Mouse (Mus musculus) intestine, embryonic 14.5 days (tissue): ENCODE measurements around the gene Olfr66. TPM values are rescaled to one million over a fixed set of nuclear protein-coding genes. Genes with fewer than 3 reads are reported as not detected.

ENCODE experiments used
- ATAC-seq: fragments of 200-750 bp; cut with Nextera tagmentation; replicated peaks from 2 replicates; pipeline ENCODE4 v1.8.0; 2017; ENCODE audit warnings: low read depth, moderate number of reproducible peaks, moderate TSS enrichment, moderate library complexity; ENCODE audit not compliant: low FRiP score, low TSS enrichment
- DNase-seq: peaks from one replicate; pipeline ENCODE4 v3.0.0-alpha.2; 2018; ENCODE audit warnings: low spot score
- H3K27ac ChIP-seq: fragments of 300-500 bp; sonication (generic); 2 replicates; pipeline ENCODE4 v1.5.1; 2014; ENCODE audit warnings: low read depth, mild to moderate bottlenecking, control low read depth
- H3K27me3 ChIP-seq: fragments of 300-500 bp; sonication (generic); replicated peaks from 2 replicates; pipeline ENCODE4 v1.6.1; 2014; ENCODE audit warnings: low read length, control low read depth; ENCODE audit not compliant: control insufficient read depth, insufficient read depth
- H3K36me3 ChIP-seq: fragments of 300-500 bp; sonication (generic); 2 replicates; pipeline ENCODE4 v1.6.1; 2014; ENCODE audit warnings: low read length, control low read depth; ENCODE audit not compliant: control insufficient read depth, insufficient read depth
- H3K4me1 ChIP-seq: fragments of 300-500 bp; sonication (generic); replicated peaks from 2 replicates; pipeline ENCODE4 v1.6.1; 2014; ENCODE audit warnings: low read length, control low read depth, mixed read lengths; ENCODE audit not compliant: control insufficient read depth, insufficient read depth
- H3K4me2 ChIP-seq: fragments of 300-500 bp; sonication (generic); 2 replicates; pipeline ENCODE4 v1.6.1; 2014; ENCODE audit warnings: low read length
- H3K4me3 ChIP-seq: fragments of 300-500 bp; sonication (generic); 2 replicates; pipeline ENCODE4 v1.5.1; 2014; ENCODE audit warnings: low read depth, low read length, control low read depth, mixed read lengths
- H3K9ac ChIP-seq: fragments of 300-500 bp; sonication (generic); 2 replicates; pipeline ENCODE4 v1.6.1; 2014; ENCODE audit warnings: mild to moderate bottlenecking, low read length
- H3K9me3 ChIP-seq: fragments of 300-500 bp; sonication (generic); 2 replicates; pipeline ENCODE4 v1.6.1; 2016; ENCODE audit warnings: low read length, control low read depth; ENCODE audit not compliant: control insufficient read depth
- WGBS: fragments of 180-500 bp; shearing (Covaris S2); extraction: QIAGEN DNeasy Blood & Tissue Kit; methylation state at CpG from one replicate; pipeline ENCODE4 v1.1.7; 2014; 5-methylcytosine and 5-hydroxymethylcytosine counted together
- polyA plus RNA-seq: library from polyadenylated mRNA; unstranded; fragments of >200 nt; fragmentation: Nextera tagmentation; extraction: Ambion mirVana; gene quantifications from 2 replicates; pipeline ENCODE4 v1.2.1, GENCODE M21; 2014

Gene Olfr66
- polyA plus RNA-seq, 1 experiment from 2014 or later = not detected

DNA sequence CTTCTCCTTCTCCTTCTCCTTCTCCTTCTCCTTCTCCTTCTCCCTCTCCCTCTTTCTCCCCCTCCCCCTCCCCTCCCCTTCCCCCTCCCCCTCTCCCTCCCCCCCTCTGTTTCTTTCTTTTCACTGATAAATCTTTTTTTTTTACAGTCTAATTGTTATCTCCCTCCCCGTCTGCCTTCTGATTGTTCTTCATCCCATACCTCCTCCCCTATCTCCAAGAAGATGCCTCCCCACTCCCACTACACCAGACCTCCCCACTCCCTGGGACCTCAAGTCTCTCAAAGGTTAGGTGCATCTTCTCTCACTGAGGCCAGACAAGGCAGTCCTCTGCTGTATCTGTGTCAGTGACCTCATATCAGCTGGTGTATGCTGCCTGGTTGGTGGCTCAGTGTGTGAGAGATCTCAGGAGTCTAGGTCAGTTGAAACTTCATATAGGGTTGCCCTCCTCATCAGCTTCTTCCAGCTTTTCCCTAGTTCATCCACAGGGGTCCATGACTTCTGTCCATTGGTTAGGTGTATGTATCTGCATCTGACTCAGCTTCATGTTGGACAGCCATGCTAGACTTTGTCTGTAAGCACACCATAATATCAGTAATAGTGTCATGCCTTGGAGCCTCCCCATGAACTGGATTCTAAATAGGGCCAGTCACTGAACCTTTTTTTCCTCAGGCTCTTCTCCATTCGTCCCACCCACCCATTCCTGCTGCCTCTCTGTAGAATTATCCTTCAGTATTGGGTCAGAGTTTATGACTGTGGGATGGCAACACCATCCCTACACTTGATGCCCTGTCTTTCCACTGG lies 41.3 kb downstream of the Olfr66 start:
- ATAC-seq (no peak), DNase-seq (no peak)
- H3K27ac ChIP-seq = no peak overlapping the region
- no peaks in the 10 kb centered on the region for H3K9me3 ChIP-seq
- H3K4me3 ChIP-seq = no peak overlapping the region
- no peak overlapping the region for H3K4me2 ChIP-seq
- no peak overlapping the region for H3K9ac ChIP-seq
- H3K27me3 ChIP-seq = no peaks in the 10 kb centered on the region
- H3K36me3 ChIP-seq = no peaks in the 10 kb centered on the region
- 56% methylated on average over 2 of the region's 2 CpGs for WGBS
- H3K4me1 ChIP-seq = no peaks in the 10 kb centered on the region

DNA sequence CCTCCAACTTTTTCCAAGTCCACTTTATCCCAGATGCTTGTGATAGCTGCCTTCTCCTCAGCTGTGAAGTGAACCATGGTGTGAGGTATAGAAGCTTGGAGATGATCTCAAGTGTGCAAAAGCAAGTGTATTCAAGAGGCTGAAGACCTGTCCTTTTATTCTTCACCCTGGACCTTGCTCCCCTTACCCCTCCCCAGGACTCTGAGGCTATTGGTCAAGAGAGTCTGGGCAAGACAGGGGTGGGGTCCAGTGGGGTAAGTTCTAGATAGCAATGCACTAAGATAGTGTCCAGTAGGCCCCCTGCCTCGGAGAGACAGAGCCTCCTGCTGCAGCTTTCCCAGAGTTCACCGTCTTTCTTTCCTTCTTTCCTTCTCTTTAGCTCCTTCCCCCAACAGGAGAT lies 43.0 kb downstream of the Olfr66 start, which contains the start of gene Hbb-bh1:
Gene Hbb-bh1 (minus strand): TSS at position 131 of the 400 bp plus-strand sequence.
- no peaks in the 10 kb centered on the region for H3K36me3 ChIP-seq
- ATAC-seq (no peak), DNase-seq (no peak)
- H3K9ac ChIP-seq = no peak within 1 kb of the TSS
- H3K4me1 ChIP-seq = no peaks in the 10 kb centered on the region
- no peak within 1 kb of the TSS for H3K4me2 ChIP-seq
- no peak within 1 kb of the TSS for H3K27ac ChIP-seq
- no peaks in the 10 kb centered on the region for H3K9me3 ChIP-seq
- H3K27me3 ChIP-seq = no peaks in the 10 kb centered on the region
- no peak within 1 kb of the TSS for H3K4me3 ChIP-seq
- WGBS = 69% methylated on average over 2 of the region's 2 CpGs

DNA sequence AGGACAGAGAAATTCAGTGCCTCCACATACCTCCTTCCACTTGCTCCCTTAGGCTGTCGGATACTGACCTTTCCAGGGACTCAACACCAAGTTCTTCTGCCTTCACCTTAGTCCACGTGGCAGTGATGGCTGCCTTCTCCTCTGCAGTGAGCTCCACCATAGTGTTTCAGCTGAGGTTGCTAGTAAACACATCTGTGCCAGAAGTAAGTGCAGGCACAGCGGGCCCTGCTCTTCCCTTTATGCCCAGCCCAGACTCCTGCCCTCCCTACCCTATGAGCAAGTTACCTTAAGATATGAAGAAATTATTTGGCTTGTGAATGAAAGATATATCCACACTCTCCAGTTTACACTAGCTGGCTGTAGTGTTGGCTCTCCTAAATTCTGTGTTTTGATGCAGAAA lies 45.8 kb downstream of the Olfr66 start, which contains the start of gene Hbb-bh2:
Gene Hbb-bh2 (minus strand): TSS at position 253 of the 400 bp plus-strand sequence.
- ATAC-seq = no peak
- H3K9ac ChIP-seq = no peak within 1 kb of the TSS
- no peak within 1 kb of the TSS for H3K27ac ChIP-seq
- no peaks in the 10 kb centered on the region for H3K36me3 ChIP-seq
- no peaks in the 10 kb centered on the region for H3K4me1 ChIP-seq
- H3K27me3 ChIP-seq = no peaks in the 10 kb centered on the region
- DNase-seq = no peak
- H3K9me3 ChIP-seq = no peaks in the 10 kb centered on the region
- 70% methylated on average over 3 of the region's 3 CpGs for WGBS
- no peak within 1 kb of the TSS for H3K4me3 ChIP-seq
- H3K4me2 ChIP-seq = no peak within 1 kb of the TSS

Other genes starting within 250 kb of the Olfr66 start
- not detected in 2 replicates for gene Olfr622, start 243.6 kb downstream of the Olfr66 start, polyA plus RNA-seq
- not detected in 2 replicates for gene Olfr623, start 222.6 kb downstream of the Olfr66 start, polyA plus RNA-seq
- 0.03 TPM in 1 of 2 replicates, not detected in the other for gene Olfr624, start 215.1 kb downstream of the Olfr66 start, polyA plus RNA-seq
- gene Olfr625-ps1, start 203.5 kb downstream of the Olfr66 start, polyA plus RNA-seq = not detected in 2 replicates
- gene Olfr243, start 171.6 kb downstream of the Olfr66 start, polyA plus RNA-seq = not detected in 2 replicates
- not detected in 2 replicates for gene Olfr628, start 155.9 kb downstream of the Olfr66 start, polyA plus RNA-seq
- not detected in 2 replicates for gene Olfr629, start 141.3 kb downstream of the Olfr66 start, polyA plus RNA-seq
- not detected in 2 replicates for gene Olfr630, start 128.9 kb downstream of the Olfr66 start, polyA plus RNA-seq
- not detected in 2 replicates for gene Olfr69, start 114.7 kb downstream of the Olfr66 start, polyA plus RNA-seq
- gene Olfr68, start 106.6 kb downstream of the Olfr66 start, polyA plus RNA-seq = not detected in 2 replicates
- gene Olfr67, start 94.4 kb downstream of the Olfr66 start, polyA plus RNA-seq = not detected in 2 replicates
- 1,233 and 1,868 TPM in 2 replicates for gene Hbb-bt, start 72.3 kb downstream of the Olfr66 start, polyA plus RNA-seq
- 2,953 and 4,508 TPM in 2 replicates for gene Hbb-bs, start 58.2 kb downstream of the Olfr66 start, polyA plus RNA-seq
- gene Hbb-bh2, start 45.7 kb downstream of the Olfr66 start, polyA plus RNA-seq = not detected in 2 replicates
- 4.9 and 8.3 TPM in 2 replicates for gene Hbb-bh1, start 43.1 kb downstream of the Olfr66 start, polyA plus RNA-seq
- gene Hbb-y, start 33.0 kb downstream of the Olfr66 start, polyA plus RNA-seq = 727 and 736 TPM in 2 replicates
- gene Olfr64, start 8.2 kb upstream of the Olfr66 start, polyA plus RNA-seq = not detected in 2 replicates
- gene Olfr65, start 17.2 kb upstream of the Olfr66 start, polyA plus RNA-seq = not detected in 2 replicates
- not detected in 2 replicates for gene Olfr631, start 42.6 kb upstream of the Olfr66 start, polyA plus RNA-seq
- gene Olfr632, start 48.1 kb upstream of the Olfr66 start, polyA plus RNA-seq = not detected in 2 replicates
- gene Olfr633, start 58.2 kb upstream of the Olfr66 start, polyA plus RNA-seq = not detected in 2 replicates
- not detected in 2 replicates for gene Olfr635, start 84.9 kb upstream of the Olfr66 start, polyA plus RNA-seq
- gene Olfr638, start 112.5 kb upstream of the Olfr66 start, polyA plus RNA-seq = not detected in 2 replicates
- 0.04 TPM in 1 of 2 replicates, not detected in the other for gene Olfr639, start 131.1 kb upstream of the Olfr66 start, polyA plus RNA-seq
- gene Olfr640, start 139.3 kb upstream of the Olfr66 start, polyA plus RNA-seq = not detected in 2 replicates
- not detected in 2 replicates for gene Olfr641, start 149.2 kb upstream of the Olfr66 start, polyA plus RNA-seq
- not detected in 2 replicates for gene Olfr642, start 166.4 kb upstream of the Olfr66 start, polyA plus RNA-seq
- not detected in 2 replicates for gene 4930516K23Rik, start 175.2 kb upstream of the Olfr66 start, polyA plus RNA-seq
- gene Olfr644, start 185.6 kb upstream of the Olfr66 start, polyA plus RNA-seq = not detected in 2 replicates
- not detected in 2 replicates for gene Olfr645, start 199.2 kb upstream of the Olfr66 start, polyA plus RNA-seq
- not detected in 2 replicates for gene Olfr646, start 218.6 kb upstream of the Olfr66 start, polyA plus RNA-seq
- gene Ubqln5, start 243.6 kb upstream of the Olfr66 start, polyA plus RNA-seq = not detected in 2 replicates